Mouse (Mus musculus) erythroblast, embryonic 14.5 days (primary cell): Measurements from ENCODE around the gene Bcas3.

ENCODE experiments used
- GATA1 ChIP-seq: IDR thresholded peaks from 2 replicates; pipeline ENCODE4 v1.6.1; 2012; ENCODE audit warnings: low read length, inconsistent platforms, mixed read lengths
- TAL1 ChIP-seq: IDR thresholded peaks from 3 replicates; pipeline ENCODE4 v1.6.1; 2012; ENCODE audit warnings: low read length, inconsistent platforms, mixed read lengths

GRCm38 (mm10) chr11:85527261-85527660 is 174.3 kb downstream of the Bcas3 start:
- TF ChIP-seq GATA1, result no peak
- no peak for TF ChIP-seq TAL1
